Mouse (Mus musculus): Measurements from ENCODE around the gene Eps8l1. TPM values are rescaled to one million over a fixed set of nuclear protein-coding genes. Genes with fewer than 3 reads are reported as not detected.
"Not testable (repeated sequence)": the region's sequence is repeated elsewhere in the genome, so short reads cannot be mapped to it uniquely, and the experiment has no call there.

Gene Eps8l1
- total and polyA plus RNA-seq, 3 experiments: 0.01 to 0.19 TPM; not detected in 1

DNA sequence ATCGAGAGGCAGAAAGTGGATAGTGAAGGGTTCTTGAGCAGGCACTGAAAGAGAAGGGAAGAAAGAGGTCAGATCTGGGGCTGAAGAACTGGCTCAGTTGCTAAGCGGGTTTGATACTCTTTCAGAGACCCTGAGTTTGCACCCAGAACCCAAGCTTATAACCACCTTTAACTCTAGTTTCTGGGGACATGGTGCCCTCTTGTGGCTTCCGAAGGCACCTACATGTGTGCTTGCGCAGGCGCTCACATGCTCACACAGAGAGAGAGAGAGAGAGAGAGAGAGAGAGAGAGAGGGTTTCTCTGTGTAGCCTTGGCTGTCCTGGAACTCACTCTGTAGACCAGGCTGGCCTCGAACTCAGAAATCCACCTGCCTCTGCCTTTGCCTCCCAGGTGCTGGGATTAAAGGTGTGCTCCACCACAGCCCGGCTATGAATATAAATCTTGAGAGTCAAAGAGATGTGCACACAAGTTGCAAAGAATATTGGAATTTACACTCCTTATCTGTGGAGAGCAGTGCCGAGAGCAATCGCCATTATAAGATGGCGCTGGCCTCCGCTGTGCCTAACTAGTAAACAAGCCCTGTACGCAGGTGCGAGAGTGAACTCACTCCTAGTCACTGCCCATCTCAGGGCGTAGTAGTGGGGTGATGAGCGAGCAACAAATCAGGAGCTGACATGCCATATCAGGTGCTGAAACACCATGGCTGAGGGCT, 63.9 kb downstream of the Eps8l1 start, which contains the start of gene Tnni3:
Gene Tnni3 (minus strand): TSS at position 18 of the 711 bp plus-strand sequence.
- Histone ChIP-seq H3K4me1 (ENCODE audit: control insufficient read depth in 1 of 2, insufficient read depth in 2 of 2, low read length in 2 of 2) (peaks cover 2 to 21% of the 10 kb centered on the region in 2 experiments; a peak in 3 of 4 replicates), H3K9ac (ENCODE audit: control insufficient read depth, low read depth, low read length, poor library complexity, severe bottlenecking) (peak within 1 kb of the TSS; percentile 73), H3K4me3 (ENCODE audit: control insufficient read depth in 1 of 2, insufficient read depth in 1 of 2, low read depth in 2 of 2, low read length in 2 of 2) (peak within 1 kb of the TSS; percentile 72 to 76), H3K27ac (ENCODE audit: control insufficient read depth, low read depth, low read length) (peak within 1 kb of the TSS; percentile 88), H3K79me2 (ENCODE audit: control insufficient read depth, insufficient read depth, low read length, poor library complexity) (peaks cover 12% of the 10 kb centered on the region), H3K36me3 (ENCODE audit: control insufficient read depth in 1 of 2, insufficient read depth in 2 of 2, low read length in 2 of 2) (peaks cover 0 to 11% of the 10 kb centered on the region in 2 experiments; a peak in 2 of 4 replicates)
- peak; percentile 90 for DNase-seq (ENCODE audit: low read depth, low spot score)
- H3K27me3 ChIP-seq (ENCODE audit: control insufficient read depth in 1 of 2, insufficient read depth in 2 of 2, low read length in 2 of 2); H3K9me3 ChIP-seq (replicated peaks; ENCODE audit: insufficient read depth, low read length): not testable (repeated sequence)
- TF ChIP-seq BHLHE40 (IDR thresholded peaks at IDR 0.05; ENCODE audit: borderline replicate concordance, low read depth, low read length) (peak; percentile 28; the same call in 1 of the 2 replicates), ZC3H11A (IDR thresholded peaks at IDR 0.05; ENCODE audit: low read depth, low read length) (peak; percentile 79), CTCF (IDR thresholded peaks at IDR 0.05 in 2 of 3, conservative IDR thresholded peaks at IDR 0.05 in 1 of 3; ENCODE audit: control insufficient read depth in 1 of 3, insufficient read depth in 1 of 3, low read depth in 2 of 3, low read length in 3 of 3, poor library complexity in 1 of 3, severe bottlenecking in 1 of 3) (peak; percentile 75 to 84 (median 83)), SMC3 (IDR thresholded peaks at IDR 0.05; ENCODE audit: low read depth, low read length) (peak; percentile 84), MAX (IDR thresholded peaks at IDR 0.05; ENCODE audit: low read length) (peak; percentile 44; the same call in 1 of the 2 replicates), RAD21 (IDR thresholded peaks at IDR 0.05; ENCODE audit: low read depth, low read length) (peak; percentile 91), JUND (IDR thresholded peaks at IDR 0.05; ENCODE audit: low read depth, low read length) (peak; percentile 99), SIN3A (IDR thresholded peaks at IDR 0.05; ENCODE audit: low read length) (peak; percentile 64; the same call in 1 of the 2 replicates), MXI1 (IDR thresholded peaks at IDR 0.05; ENCODE audit: low read depth, low read length) (peak; percentile 55), NRF1 (IDR thresholded peaks at IDR 0.05; ENCODE audit: insufficient read depth, low read depth, low read length, poor library complexity, severe bottlenecking) (peak; percentile 74), ETS1 (IDR thresholded peaks at IDR 0.05; ENCODE audit: low read depth, low read length) (peak; percentile 25; the same call in 1 of the 2 replicates), MYC (IDR thresholded peaks at IDR 0.05; ENCODE audit: low read depth, low read length) (peak; percentile 78), TBP (IDR thresholded peaks at IDR 0.05; ENCODE audit: low read depth, low read length) (peak; percentile 43; the same call in 1 of the 2 replicates)

DNA sequence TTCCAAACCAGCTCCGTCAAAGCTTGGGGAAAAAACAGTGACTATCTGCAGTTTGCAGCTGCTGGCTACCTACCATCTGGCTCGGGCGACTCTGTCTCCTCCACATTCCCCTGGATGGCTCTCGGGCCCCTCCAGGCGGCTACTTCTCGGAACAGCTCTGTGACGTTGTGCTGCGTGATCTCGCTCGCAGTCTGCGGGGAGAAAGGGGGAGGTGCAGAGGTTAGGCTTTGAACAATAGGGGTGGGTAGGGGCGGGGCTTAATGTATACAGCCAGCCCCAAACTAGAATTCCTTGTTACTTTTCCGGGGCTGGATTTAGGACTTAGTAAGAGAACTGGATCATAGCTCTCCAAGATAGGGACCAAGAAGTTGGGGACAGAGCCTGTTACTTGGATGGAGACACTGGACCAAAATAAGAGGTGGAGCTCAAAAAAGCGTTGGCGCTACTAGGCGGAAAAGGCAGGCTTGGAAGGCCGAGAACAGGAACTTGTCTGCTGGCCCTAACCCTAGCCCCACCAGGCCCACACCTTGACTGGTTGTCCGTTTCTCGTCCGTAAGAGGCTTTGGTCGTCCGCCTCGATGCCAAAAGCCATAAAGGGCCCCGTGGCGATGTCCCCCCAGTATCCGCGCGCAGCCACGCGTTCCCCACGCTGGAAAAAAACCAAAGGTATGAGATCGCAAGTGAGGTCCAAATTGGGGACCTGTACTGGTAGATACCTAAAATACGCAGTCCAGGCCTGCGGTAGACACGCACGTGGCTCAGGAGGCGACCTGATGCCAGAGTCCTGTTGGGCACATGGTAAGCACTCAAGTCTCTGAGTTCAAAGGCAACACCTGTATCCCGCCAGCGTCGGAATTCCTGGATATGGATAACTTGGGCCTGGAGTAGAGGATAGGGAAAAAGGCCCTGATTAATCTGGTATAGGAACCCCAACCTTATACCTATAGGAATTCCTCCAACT, 66.1 kb downstream of the Eps8l1 start:
- peaks cover 0 to 2% of the 10 kb centered on the region in 2 experiments; a peak in 1 of 4 replicates for H3K36me3 ChIP-seq (ENCODE audit: control insufficient read depth in 1 of 2, insufficient read depth in 2 of 2, low read length in 2 of 2)
- peaks cover 6% of the 10 kb centered on the region for H3K79me2 ChIP-seq (ENCODE audit: control insufficient read depth, insufficient read depth, low read length, poor library complexity)
- no peaks in the 10 kb centered on the region for H3K9me3 ChIP-seq (replicated peaks; ENCODE audit: insufficient read depth, low read length)
- H3K27me3 ChIP-seq (ENCODE audit: control insufficient read depth in 1 of 2, insufficient read depth in 2 of 2, low read length in 2 of 2): no peaks in the 10 kb centered on the region
- DNase-seq (ENCODE audit: low read depth, low spot score): peak; percentile 89
- H3K4me1 ChIP-seq (ENCODE audit: control insufficient read depth in 1 of 2, insufficient read depth in 2 of 2, low read length in 2 of 2): peaks cover 0 to 12% of the 10 kb centered on the region in 2 experiments; a peak in 2 of 4 replicates
- peak overlapping the region; percentile 33 for H3K9ac ChIP-seq (ENCODE audit: control insufficient read depth, low read depth, low read length, poor library complexity, severe bottlenecking)
- peak overlapping the region; percentile 26 to 33 for H3K4me3 ChIP-seq (ENCODE audit: control insufficient read depth in 1 of 2, insufficient read depth in 1 of 2, low read depth in 2 of 2, low read length in 2 of 2)
- H3K27ac ChIP-seq (ENCODE audit: control insufficient read depth, low read depth, low read length): no peak overlapping the region
- TF ChIP-seq GABPA (IDR thresholded peaks at IDR 0.05; ENCODE audit: low read depth, low read length): no peak
- peak; percentile 69 to 89 (median 87) for TF ChIP-seq CTCF (IDR thresholded peaks at IDR 0.05 in 2 of 3, conservative IDR thresholded peaks at IDR 0.05 in 1 of 3; ENCODE audit: control insufficient read depth in 1 of 3, insufficient read depth in 1 of 3, low read depth in 2 of 3, low read length in 3 of 3, poor library complexity in 1 of 3, severe bottlenecking in 1 of 3)
- peak; percentile 43; the same call in 1 of the 2 replicates for TF ChIP-seq MXI1 (IDR thresholded peaks at IDR 0.05; ENCODE audit: low read depth, low read length)
- no peak for TF ChIP-seq USF1 (IDR thresholded peaks at IDR 0.05; ENCODE audit: low read depth, low read length)
- 0 out of 2 replicates have a peak, but pooled peaks have one; percentile 33 for TF ChIP-seq HCFC1 (IDR thresholded peaks at IDR 0.05; ENCODE audit: low read depth, low read length)
- no peak for TF ChIP-seq NELFE (IDR thresholded peaks at IDR 0.05; ENCODE audit: low read depth, low read length)
- TF ChIP-seq ELF1 (IDR thresholded peaks at IDR 0.05; ENCODE audit: low read depth, low read length): no peak
- 0 out of 2 replicates have a peak, but pooled peaks have one; percentile 20 for TF ChIP-seq JUND (IDR thresholded peaks at IDR 0.05; ENCODE audit: low read depth, low read length)
- 0 out of 4 replicates have a peak, but pooled peaks of 1 of the 2 experiments have one; percentile 13 for TF ChIP-seq EP300 (IDR thresholded peaks at IDR 0.05; ENCODE audit: low read depth in 1 of 2, low read length in 2 of 2)
- no peak for TF ChIP-seq ZMIZ1 (IDR thresholded peaks at IDR 0.05; ENCODE audit: low read depth, low read length)
- TF ChIP-seq ZC3H11A (IDR thresholded peaks at IDR 0.05; ENCODE audit: low read depth, low read length): peak; percentile 62
- no peak for TF ChIP-seq MYC (IDR thresholded peaks at IDR 0.05; ENCODE audit: low read depth, low read length)
- peak; percentile 86 for TF ChIP-seq TAL1 (IDR thresholded peaks at IDR 0.05; ENCODE audit: low read length)
- peak; percentile 80 for TF ChIP-seq SIN3A (IDR thresholded peaks at IDR 0.05; ENCODE audit: low read length)
- TF ChIP-seq NRF1 (IDR thresholded peaks at IDR 0.05; ENCODE audit: insufficient read depth, low read depth, low read length, poor library complexity, severe bottlenecking): no peak
- peak; percentile 89 for TF ChIP-seq RAD21 (IDR thresholded peaks at IDR 0.05; ENCODE audit: low read depth, low read length)
- peak; percentile 42; the same call in 1 of the 2 replicates for TF ChIP-seq ETS1 (IDR thresholded peaks at IDR 0.05; ENCODE audit: low read depth, low read length)
- TF ChIP-seq KAT2A (conservative IDR thresholded peaks at IDR 0.05; ENCODE audit: low read depth, low read length): no peak
- peak; percentile 63 for TF ChIP-seq TCF12 (IDR thresholded peaks at IDR 0.05; ENCODE audit: low read depth, low read length)
- TF ChIP-seq MYB (IDR thresholded peaks at IDR 0.05; ENCODE audit: low read depth, low read length): no peak

Data from MEL (cell line).